Comparison of ENCODE assay signal across 9 mouse cellular contexts in the genomic region with DNA sequence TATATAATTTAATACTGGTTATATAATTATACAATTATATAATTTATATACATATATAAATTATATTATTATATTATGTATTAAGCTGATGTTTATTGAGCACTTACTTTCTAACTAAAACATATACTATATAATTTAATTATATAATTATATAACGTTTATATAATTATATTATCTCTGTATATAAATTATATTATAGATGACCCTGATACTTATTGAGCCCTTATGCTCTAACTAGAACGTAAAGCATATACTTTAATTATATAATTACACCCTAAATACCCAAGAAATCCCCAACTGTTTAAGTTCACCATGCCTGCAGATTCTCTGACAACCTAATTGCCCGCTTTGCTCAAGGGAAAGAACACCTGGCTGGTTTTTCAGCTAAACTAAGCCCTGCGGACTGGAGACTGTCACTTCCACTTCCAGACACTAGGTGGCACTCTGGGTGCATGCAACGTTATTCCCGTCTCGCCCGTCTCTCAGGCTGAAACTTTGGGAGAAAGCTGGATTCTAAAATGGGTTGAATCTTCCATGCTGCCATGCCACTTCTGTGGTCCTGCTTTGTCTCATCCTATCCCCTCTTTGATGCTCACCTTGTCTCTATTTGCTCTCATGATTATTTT.
A peak's percentile ranks its signal among the peaks of the same experiment; 100 is the strongest.
DNase-seq lines count a peak whose midpoint lies in the region; ATAC-seq and TF ChIP-seq lines count a peak whose summit lies in the region.
"Had no signal": no experiment of that assay in that cellular context is flagged by ENCODE, and none has a peak within 500 bp of the region (broad histone marks: within the 10 kb centered on the region; RNA-seq: fewer than 3 reads in every experiment).

No protein-coding gene starts in this region.

- no peak for ATAC-seq in midbrain, embryonic 16.5 days
- ATAC-seq in forebrain, embryonic 14.5 days, result peak; percentile 56
- ATAC-seq in hindbrain, postnatal 0 days, result peak; percentile 22; the same call in 1 of the 2 replicates
- no peak for ATAC-seq in midbrain, postnatal 0 days (ENCODE audit: low FRiP score)

- no peak overlapping the region for H3K4me2 ChIP-seq in midbrain, embryonic 16.5 days (ENCODE audit: low read length)
- H3K4me2 ChIP-seq in forebrain, embryonic 14.5 days (ENCODE audit: low read length), result no peak overlapping the region
- H3K4me2 ChIP-seq in hindbrain, postnatal 0 days (ENCODE audit: low read depth, low read length), result no peak overlapping the region
- H3K4me2 ChIP-seq in midbrain, postnatal 0 days (ENCODE audit: low read depth, low read length, poor library complexity, severe bottlenecking), result no peak overlapping the region
- H3K4me2 ChIP-seq: embryonic facial prominence, embryonic 13.5 days had no signal

- H3K27me3 ChIP-seq in midbrain, embryonic 10.5 days (ENCODE audit: low read depth, poor library complexity, severe bottlenecking), result no peaks in the 10 kb centered on the region
- no peaks in the 10 kb centered on the region for H3K27me3 ChIP-seq in midbrain, embryonic 16.5 days (ENCODE audit: control insufficient read depth, insufficient read depth, low read depth, low read length)
- no peaks in the 10 kb centered on the region for H3K27me3 ChIP-seq in forebrain, embryonic 14.5 days (replicated peaks; ENCODE audit: control insufficient read depth, insufficient read depth, low read length)
- H3K27me3 ChIP-seq in hindbrain, postnatal 0 days (ENCODE audit: insufficient read depth, low read length), result no peaks in the 10 kb centered on the region
- no peaks in the 10 kb centered on the region for H3K27me3 ChIP-seq in midbrain, postnatal 0 days (ENCODE audit: insufficient read depth, low read length)

- H3K27ac ChIP-seq in midbrain, embryonic 10.5 days (replicated peaks), result no peak overlapping the region
- no peak overlapping the region for H3K27ac ChIP-seq in midbrain, embryonic 16.5 days (ENCODE audit: low read length)
- no peak overlapping the region for H3K27ac ChIP-seq in forebrain, embryonic 14.5 days (ENCODE audit: low read depth, low read length)
- H3K27ac ChIP-seq in hindbrain, postnatal 0 days, result no peak overlapping the region
- H3K27ac ChIP-seq in left cerebral cortex, adult 2 months, result no peak overlapping the region
- H3K27ac ChIP-seq in midbrain, postnatal 0 days (ENCODE audit: low read depth, low read length), result no peak overlapping the region
- H3K27ac ChIP-seq: embryonic facial prominence, embryonic 13.5 days had no signal

- H3K4me1 ChIP-seq in midbrain, embryonic 10.5 days, result peaks cover 11% of the 10 kb centered on the region
- peaks cover 10% of the 10 kb centered on the region; the same call in 1 of the 2 replicates for H3K4me1 ChIP-seq in midbrain, embryonic 16.5 days (ENCODE audit: control insufficient read depth, insufficient read depth, low read length)
- H3K4me1 ChIP-seq in forebrain, embryonic 14.5 days (ENCODE audit: control insufficient read depth, insufficient read depth, low read length), result peaks cover 14% of the 10 kb centered on the region
- peaks cover 6% of the 10 kb centered on the region; the same call in 1 of the 2 replicates for H3K4me1 ChIP-seq in hindbrain, postnatal 0 days (ENCODE audit: insufficient read depth, low read length)
- peaks cover under 1% of the 10 kb centered on the region for H3K4me1 ChIP-seq in midbrain, postnatal 0 days (ENCODE audit: insufficient read depth, low read length)
- H3K4me1 ChIP-seq: embryonic facial prominence, embryonic 13.5 days had no signal

- peak; percentile 98 for TF ChIP-seq CTCF in hindbrain, postnatal 0 days (IDR thresholded peaks at IDR 0.05; ENCODE audit: low read depth)
- TF ChIP-seq CTCF in left cerebral cortex, adult 2 months (IDR thresholded peaks at IDR 0.05), result peak; percentile 92
- peak; percentile 96 for TF ChIP-seq CTCF in midbrain, postnatal 0 days (IDR thresholded peaks at IDR 0.05)

- H3K9ac ChIP-seq in midbrain, embryonic 16.5 days (ENCODE audit: low read depth, low read length), result no peak overlapping the region
- no peak overlapping the region for H3K9ac ChIP-seq in forebrain, embryonic 14.5 days (ENCODE audit: low read length)
- H3K9ac ChIP-seq in hindbrain, postnatal 0 days (replicated peaks; ENCODE audit: low read length), result no peak overlapping the region
- no peak overlapping the region for H3K9ac ChIP-seq in midbrain, postnatal 0 days (replicated peaks; ENCODE audit: low read length, poor library complexity, severe bottlenecking)
- H3K9ac ChIP-seq: embryonic facial prominence, embryonic 13.5 days had no signal

- 15% methylated on average over 8 of the region's 8 CpGs for WGBS in midbrain, embryonic 10.5 days
- 12% methylated on average over 8 of the region's 8 CpGs for WGBS in midbrain, embryonic 16.5 days
- WGBS in forebrain, embryonic 14.5 days, result 11% methylated on average over 8 of the region's 8 CpGs
- 9% methylated on average over 8 of the region's 8 CpGs for WGBS in hindbrain, postnatal 0 days
- 12% methylated on average over 8 of the region's 8 CpGs for WGBS in midbrain, postnatal 0 days

- H3K36me3 ChIP-seq in midbrain, embryonic 10.5 days, result no peaks in the 10 kb centered on the region
- no peaks in the 10 kb centered on the region for H3K36me3 ChIP-seq in midbrain, embryonic 16.5 days (ENCODE audit: control insufficient read depth, insufficient read depth, low read length)
- no peaks in the 10 kb centered on the region for H3K36me3 ChIP-seq in forebrain, embryonic 14.5 days (ENCODE audit: control insufficient read depth, insufficient read depth, low read length)
- H3K36me3 ChIP-seq in hindbrain, postnatal 0 days (ENCODE audit: insufficient read depth, low read length), result no peaks in the 10 kb centered on the region
- no peaks in the 10 kb centered on the region for H3K36me3 ChIP-seq in midbrain, postnatal 0 days (ENCODE audit: insufficient read depth, low read length)
- H3K36me3 ChIP-seq: embryonic facial prominence, embryonic 13.5 days had no signal

- intact Hi-C loops in left cerebral cortex, adult 2 months (cut with DNase I), result loop anchor here (2.0 to 10.0 kb wide), 4 partner anchors 377 to 1617 kb away; partner anchors contain the start of gene Pcdh15

- no peak overlapping the region for H3K4me3 ChIP-seq in midbrain, embryonic 10.5 days
- no peak overlapping the region for H3K4me3 ChIP-seq in midbrain, embryonic 16.5 days (ENCODE audit: low read depth, low read length)
- no peak overlapping the region for H3K4me3 ChIP-seq in forebrain, embryonic 14.5 days (ENCODE audit: low read depth, low read length)
- H3K4me3 ChIP-seq in hindbrain, postnatal 0 days (ENCODE audit: low read length), result no peak overlapping the region
- H3K4me3 ChIP-seq in left cerebral cortex, adult 2 months, result no peak overlapping the region
- H3K4me3 ChIP-seq in midbrain, postnatal 0 days (ENCODE audit: low read depth, low read length), result no peak overlapping the region
- H3K4me3 ChIP-seq: embryonic facial prominence, embryonic 13.5 days had no signal

- no peaks in the 10 kb centered on the region for H3K9me3 ChIP-seq in midbrain, embryonic 10.5 days (replicated peaks)
- H3K9me3 ChIP-seq in midbrain, embryonic 16.5 days (replicated peaks; ENCODE audit: control insufficient read depth, low read length, poor library complexity, severe bottlenecking), result no peaks in the 10 kb centered on the region
- H3K9me3 ChIP-seq in forebrain, embryonic 14.5 days (replicated peaks; ENCODE audit: control insufficient read depth, low read length), result no peaks in the 10 kb centered on the region
- H3K9me3 ChIP-seq in hindbrain, postnatal 0 days (ENCODE audit: low read length), result no peaks in the 10 kb centered on the region
- no peaks in the 10 kb centered on the region for H3K9me3 ChIP-seq in midbrain, postnatal 0 days (ENCODE audit: low read length)
- H3K9me3 ChIP-seq: embryonic facial prominence, embryonic 13.5 days had no signal

- peak; percentile 77 for DNase-seq in midbrain, embryonic 10.5 days (ENCODE audit: low spot score)
- DNase-seq in c-Kit-positive CD71-negative TER-119-negative erythroid progenitor cells, embryonic 14.5 days (ENCODE audit: low read depth), result peak; percentile 16
- peak; percentile 92 for DNase-seq in forebrain, embryonic 14.5 days (ENCODE audit: low spot score)
- peak; percentile 93 for DNase-seq in hindbrain, postnatal 0 days (ENCODE audit: low spot score)
- peak; percentile 77 to 88 for DNase-seq in left cerebral cortex, adult 2 months (ENCODE audit: extremely low spot score in 1 of 2, low spot score in 2 of 2)
- DNase-seq in midbrain, postnatal 0 days (ENCODE audit: low spot score), result peak; percentile 90
- DNase-seq in thymus, postnatal 14 days, result peak; percentile 37

Comparison
In these comparisons a context has a peak if more than half of its experiments do, and no peak if none do; other contexts are left out.
1. DNase-seq: peak in every context shown above with its lines; median percentile 93 in hindbrain, postnatal 0 days; 92 in forebrain, embryonic 14.5 days; 90 in midbrain, postnatal 0 days; 82 in left cerebral cortex, adult 2 months; 77 in midbrain, embryonic 10.5 days; 37 in thymus, postnatal 14 days; 16 in c-Kit-positive CD71-negative TER-119-negative erythroid progenitor cells, embryonic 14.5 days.
2. ATAC-seq: peak in forebrain, embryonic 14.5 days (single experiment) and hindbrain, postnatal 0 days (single experiment); none in midbrain, embryonic 16.5 days (single experiment) and midbrain, postnatal 0 days (single experiment).
3. Peak in every context shown above with its lines, with median percentiles within 50 percentile points of each other: CTCF ChIP-seq.